Mouse (Mus musculus): ENCODE measurements around the gene Zfp644.

Gene Zfp644

DNA sequence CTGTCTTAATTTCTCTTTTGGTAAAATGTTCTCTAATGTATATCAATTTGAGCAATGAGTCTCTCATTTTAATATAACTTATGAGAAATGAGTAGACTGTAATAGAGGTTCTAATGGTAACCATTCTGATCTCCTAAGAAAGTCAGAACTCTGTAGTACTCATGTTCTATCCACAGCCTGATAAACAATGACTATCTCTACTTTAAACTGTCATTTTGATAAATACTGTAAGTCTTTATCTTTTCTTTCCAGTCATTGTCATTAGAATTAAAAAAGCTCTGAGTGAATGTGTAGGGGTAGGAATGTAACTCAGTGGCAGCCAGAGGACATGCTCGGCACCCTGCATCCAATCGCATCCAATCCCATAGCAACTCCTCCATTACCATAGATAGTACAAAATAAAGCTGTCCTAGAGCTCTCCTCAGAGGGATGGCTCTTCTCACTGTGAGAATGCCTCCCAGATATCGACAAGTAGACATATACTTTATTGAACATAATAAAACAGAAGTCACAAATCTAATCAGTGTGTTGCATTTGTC, 44.2 kb downstream of the Zfp644 start:
- DNase-seq, result no peak

DNA sequence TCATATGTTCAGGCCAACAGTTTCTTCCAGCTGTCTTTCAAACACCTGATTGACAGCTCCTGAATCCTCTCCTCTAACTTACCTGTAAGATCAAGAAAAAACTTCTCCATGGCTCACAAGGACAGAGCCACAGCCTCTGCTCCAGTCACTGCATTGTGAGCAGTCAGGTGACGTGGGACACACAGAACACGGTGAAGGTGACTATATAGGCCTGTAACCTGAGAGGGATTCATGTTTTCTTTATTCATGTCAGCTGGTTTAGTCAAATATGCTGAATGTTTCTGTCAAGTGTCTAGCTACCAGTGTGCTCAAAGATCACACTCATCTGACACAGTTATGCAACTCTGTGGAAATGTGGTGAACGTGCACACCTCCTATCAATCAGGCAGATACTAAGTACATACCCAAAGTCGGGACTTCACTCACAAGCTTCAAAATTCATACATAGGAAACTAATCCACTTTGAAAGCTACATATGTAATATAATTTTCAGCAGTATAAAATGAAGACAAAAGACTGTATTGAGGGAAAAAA, 44.8 kb downstream of the Zfp644 start:
- no peak for DNase-seq

DNA sequence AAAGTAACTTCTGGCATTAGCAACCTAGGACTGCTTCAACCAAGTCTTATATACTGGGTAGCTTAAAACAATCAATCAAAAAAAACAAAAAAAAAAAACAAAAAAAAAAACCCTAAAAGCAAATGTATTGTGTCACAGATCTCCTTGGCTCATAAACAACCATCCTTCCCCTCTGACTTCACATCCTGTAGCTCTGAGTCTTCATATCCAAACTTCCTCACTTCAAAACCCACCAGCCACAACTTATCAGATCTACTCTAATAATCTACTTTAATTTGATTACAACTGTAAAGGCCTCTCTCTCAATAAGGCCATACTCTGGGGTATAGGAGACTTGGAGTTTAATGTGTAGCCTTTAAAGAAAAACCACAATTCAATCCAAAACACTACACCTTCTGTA, 47.1 kb downstream of the Zfp644 start:
- DNase-seq, result no peak

DNA sequence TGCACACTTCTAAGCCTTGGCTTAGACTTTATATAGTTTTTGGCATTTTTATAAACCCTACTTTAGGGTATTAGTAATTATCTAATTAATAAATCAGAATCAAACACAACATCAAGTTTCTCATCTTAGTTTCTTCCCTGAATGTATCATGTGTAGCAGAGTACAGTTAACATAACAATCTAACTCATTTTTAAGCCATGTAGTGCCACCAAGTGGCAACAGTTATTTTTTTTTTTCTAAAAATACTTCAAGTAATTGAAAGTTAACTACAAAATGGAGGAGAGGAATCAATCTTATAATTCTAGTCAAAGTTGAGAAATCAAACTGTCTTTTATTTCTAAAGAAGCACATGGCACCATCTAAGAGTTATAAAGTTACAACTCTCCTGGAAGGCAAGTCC, 47.6 kb downstream of the Zfp644 start:
- DNase-seq, result no peak

DNA sequence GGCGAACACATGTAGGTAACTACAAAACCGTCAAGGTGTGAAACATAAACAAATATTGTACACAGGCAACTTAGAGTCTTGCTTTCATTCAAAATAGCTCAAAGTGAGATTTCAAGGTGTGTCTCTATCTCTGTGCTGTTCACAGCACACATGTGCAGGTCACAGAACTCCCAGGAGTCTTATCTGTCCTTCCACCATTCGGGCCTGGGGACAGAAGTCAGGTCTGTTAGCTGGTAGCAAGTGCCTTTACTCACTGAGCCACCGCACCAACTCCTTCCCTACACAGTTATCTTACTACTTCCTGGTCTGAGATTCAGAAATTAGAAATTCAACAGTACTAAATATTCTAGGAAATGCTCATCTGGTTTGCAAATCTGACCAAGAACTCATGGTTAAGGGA, 53.7 kb downstream of the Zfp644 start:
- DNase-seq, result no peak

DNA sequence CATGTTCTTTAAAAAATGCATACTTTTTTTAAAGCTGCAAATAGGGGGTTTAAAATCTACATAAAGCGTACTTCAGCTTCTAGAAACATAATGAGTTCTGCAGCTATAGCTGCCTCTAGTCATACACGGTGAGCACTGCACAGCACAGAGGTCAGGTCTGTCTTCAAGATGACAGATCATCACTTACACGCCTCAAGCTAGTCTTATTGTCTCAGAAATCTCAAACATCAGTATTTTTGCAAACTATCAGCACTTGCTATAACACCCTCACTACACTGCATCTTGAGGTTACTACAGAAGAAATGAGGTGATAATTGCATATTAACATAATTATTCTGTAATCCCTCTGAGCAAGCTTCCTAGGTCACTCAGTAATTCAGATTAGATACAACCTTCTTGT, 55.2 kb downstream of the Zfp644 start:
- DNase-seq, result no peak

DNA sequence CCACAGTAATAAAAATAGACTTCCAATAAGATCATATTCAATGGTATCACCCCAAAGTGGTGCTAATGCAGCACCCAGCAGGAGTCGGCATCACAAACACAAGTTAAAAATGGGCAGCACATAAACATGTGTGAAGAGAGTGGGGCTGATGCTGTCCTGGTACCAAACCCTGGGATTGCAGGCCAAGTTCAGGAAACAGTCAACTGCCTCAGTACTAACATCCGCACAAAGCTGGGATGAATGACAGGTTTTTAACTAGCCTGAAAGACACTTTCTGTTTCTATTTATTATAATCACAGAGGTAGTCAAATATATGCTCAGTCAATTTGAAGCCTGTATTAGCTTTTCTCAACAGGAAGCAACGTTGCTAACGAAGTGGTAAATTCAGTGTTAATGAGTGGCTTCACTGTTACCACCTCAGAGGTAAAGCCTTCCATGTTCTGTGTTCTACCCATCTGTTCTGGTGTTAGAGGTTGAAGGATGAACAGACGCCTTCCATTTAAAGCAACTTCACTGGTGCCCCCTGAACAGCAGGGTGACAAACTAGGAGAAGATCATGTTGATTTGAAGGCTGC, 56.8 kb downstream of the Zfp644 start:
- DNase-seq, result no peak

DNA sequence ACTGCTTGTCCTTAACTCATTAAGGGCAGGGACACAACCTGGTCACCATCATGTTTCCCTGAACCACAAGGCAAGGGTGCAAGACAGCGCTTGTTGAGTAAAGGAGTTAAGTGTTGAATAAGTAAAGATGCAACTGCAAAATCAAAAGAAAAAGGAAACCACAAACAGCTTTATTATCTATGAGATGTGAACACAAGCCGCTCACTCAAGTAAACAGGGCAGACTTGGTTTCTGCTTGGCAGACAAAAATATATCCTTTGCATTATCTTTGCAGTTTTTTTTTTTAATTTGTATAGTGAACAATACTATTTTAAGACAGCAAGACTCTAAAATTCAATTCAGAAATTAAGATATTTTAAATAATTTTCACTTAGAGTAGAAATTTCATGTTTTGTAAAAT, 57.5 kb downstream of the Zfp644 start:
- no peak for DNase-seq

DNA sequence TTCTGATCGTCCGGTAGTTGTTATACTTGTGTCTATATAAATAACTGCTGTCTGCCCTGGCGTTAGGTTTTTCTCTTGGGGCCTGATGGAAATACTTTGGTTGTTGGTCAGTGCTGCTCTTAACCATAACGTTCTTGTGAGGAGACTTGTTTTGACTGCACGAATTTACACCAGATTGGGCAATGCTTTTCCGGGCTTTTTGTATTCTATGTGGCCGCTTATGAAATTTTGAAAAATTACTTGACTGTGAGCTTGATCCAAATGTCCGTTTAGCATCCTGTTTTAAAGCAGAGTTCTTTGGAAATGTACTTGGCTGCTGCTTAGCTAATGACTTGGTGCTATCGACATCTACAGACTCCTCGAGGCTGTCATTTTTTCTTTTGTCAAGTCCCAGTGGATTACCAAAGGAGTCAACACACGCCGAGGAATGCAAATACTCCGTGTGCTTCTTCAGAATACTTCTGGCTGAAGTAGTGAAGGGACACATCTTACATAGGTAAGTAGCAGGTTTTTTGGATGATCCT, 60.6 kb downstream of the Zfp644 start:
- DNase-seq, result no peak

DNA sequence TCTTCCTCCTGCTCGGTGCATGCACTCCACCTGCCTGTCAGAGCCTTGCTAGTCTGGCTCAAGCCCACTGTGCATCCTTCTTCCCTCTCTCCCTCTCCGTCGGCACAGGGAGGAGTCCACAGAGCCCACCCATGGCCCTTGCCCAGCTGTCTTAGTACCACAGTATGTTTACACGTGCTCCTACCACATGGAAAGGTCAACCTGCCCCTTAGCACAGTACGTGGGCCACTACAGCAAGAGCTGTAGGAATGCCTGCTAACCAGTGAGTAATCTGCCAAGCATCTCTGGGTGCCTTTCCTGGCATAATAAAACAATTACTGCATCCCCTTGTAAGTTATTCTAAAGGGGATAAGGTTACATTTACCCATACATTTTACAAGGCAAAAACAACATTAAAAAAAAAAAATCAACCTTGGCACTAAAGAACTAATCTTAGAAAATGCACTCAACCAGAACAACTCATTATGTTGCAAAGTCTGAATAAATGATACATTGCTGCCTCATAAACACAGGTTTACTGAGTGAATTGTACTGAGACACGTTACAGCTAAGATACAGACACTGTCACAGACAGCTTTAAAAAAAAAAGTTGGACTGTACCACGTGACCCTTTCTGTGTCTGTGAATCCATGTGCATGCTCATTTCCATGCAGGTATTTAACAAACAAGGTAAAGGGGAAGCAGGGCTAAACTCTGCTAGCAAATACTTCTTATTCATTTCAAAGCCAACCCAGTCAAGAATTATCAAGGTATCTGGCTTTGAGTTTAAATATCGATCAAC, 68.5 kb downstream of the Zfp644 start:
- no peak for DNase-seq

DNA sequence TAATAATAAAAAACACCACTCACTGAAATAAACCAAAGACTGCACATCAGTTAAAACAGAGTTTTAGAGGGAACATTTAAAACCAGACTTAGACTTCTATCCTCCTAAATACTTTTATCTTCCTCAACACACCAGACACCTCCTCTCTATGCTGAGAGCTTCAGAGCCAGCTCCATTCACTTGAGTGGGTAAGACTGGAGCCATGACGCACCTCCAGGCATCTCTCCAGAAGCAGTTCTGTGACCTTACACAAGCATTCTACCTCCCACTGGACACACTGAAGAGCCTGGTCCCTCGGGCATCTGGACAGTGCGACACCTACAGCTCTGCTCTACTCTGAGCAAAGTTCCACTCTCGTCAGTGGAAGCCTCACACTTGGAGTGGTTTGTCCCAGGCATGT, 73.8 kb downstream of the Zfp644 start:
- no peak for DNase-seq

DNA sequence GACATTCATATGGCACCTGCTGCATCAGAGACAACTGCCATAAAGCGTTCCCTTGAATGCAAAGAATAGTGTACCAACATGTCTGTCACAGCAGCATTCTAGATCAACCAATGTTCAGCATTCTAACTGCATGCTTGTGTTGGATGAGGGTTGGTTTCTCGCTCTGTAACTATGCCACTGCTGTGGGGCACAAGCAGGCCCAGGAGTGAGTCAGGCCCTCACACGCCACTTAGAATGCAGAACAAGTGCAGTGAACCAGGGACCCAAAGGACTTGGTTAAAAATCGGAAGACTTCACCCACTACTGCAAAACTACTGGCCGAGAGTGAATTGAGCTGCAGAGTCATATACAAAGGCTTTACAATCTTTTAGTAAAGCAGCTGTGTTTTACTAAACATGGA, 74.9 kb downstream of the Zfp644 start:
- DNase-seq, result no peak

DNA sequence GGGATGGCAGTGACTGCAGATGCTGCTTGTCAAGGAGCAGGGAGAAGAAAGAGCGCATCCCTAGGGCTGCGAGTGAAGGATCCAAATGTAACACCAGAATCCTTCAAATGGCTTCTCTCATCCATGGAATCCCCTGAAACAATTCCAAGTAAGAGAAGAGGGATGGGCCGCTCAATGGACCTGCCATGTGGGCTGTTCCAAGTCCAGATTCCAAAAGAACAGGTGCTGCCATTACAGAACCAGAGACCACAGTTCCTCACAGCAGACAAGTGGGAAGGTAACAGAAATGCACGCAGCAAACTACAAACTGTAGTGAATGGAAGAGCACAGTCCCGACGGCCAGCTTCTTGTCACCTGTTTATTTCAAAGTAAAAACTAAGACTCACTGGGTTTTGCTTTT, 76.6 kb downstream of the Zfp644 start:
- no peak for DNase-seq

DNA sequence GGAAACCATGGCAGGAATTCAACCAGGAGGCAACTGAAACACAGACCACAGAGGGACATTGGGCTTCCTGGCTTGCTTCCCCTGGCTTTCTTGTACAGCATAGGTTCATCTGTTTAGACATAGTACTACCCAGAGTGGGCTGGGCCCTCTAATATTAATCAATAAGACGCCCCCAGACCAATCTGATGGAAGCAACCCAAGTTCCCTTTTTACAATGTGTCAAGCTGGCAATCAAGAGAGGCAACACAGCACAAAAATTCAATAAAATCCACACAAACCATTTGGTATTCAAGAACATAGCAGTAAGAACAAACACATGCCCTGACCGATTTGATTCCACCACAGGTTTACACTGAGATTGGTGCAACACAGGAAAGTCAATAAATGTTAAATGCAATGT, 82.1 kb downstream of the Zfp644 start:
- no peak for DNase-seq

DNA sequence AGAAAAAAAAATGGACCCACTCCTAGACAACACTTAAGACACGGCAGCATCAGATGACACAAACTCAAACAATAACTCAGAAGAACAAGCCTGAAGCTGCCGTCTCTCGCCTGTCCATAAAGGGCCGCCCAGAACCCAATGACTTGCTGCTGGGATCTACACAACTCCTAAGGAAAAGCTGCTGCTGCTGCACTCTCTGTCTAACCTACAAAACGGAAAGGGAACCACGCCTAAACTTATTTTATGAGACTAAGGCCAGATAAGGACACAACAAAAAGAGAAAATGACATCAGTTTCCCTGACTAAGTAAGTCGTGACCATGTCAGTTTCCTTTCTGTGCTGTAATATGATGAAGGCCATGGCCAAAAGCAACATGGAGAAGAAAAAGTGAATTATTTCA, 82.5 kb downstream of the Zfp644 start:
- no peak for DNase-seq

DNA sequence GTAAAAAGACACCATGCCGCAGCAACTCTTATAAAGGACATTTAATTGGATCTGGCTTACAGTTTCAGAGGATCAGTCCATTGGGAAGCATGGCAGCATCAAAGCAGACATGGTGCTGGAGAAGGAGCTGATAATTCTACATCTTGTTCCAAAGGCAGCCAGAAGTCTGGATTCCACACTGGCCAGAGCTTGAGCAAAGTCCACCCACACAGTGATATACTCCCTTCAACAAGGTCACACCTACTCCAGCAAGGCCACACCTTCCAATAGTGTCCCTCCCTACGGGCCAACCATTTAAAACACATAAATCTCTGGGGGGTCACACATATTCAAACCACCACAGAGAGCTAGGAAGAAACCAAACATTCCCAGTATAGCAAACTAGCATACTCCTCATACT, 84.9 kb downstream of the Zfp644 start:
- DNase-seq, result no peak

DNA sequence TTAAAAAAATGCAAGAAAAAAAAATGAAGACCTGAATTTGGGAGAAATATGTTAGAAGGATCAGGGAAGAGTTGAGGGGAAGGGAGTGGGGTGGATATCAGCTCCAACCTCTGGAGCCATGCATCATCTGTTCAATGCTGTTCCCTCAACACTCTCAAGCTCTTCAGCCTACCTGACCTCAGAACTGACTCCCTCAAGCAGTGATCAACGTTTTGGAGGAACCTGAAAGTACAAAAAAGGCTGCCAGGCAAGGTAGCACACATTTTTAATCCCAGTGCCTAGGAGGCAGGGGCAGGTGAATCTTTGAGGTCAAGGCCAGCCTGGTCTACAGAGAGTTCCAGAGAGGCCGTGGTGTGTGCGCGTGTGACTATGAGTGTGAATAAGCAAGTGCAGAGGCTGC, 88.3 kb downstream of the Zfp644 start, which contains the start of gene Gm17304:
Gm17304 (plus strand) TSS at position 301 of the 400 bp plus-strand sequence.
- DNase-seq, result no peak

DNA sequence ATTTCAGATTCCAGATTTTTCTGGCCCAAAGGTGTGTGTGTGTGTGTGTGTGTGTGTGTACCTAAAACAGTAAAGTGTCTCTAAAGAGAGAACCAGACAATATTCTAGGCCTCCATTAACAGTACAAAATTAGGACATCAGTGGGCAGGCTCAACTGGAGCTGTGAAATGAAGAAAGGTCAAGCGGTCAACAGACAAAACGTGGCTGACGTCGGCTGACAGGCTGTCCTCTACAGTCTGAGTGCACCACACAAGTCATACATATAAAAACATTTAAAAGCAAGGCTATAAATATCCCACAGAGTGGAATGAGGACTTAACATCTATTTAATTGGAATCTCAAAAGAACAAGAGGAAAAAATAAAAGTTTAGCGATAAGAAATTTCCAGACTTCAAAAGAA, 90.0 kb downstream of the Zfp644 start:
- DNase-seq, result no peak

DNA sequence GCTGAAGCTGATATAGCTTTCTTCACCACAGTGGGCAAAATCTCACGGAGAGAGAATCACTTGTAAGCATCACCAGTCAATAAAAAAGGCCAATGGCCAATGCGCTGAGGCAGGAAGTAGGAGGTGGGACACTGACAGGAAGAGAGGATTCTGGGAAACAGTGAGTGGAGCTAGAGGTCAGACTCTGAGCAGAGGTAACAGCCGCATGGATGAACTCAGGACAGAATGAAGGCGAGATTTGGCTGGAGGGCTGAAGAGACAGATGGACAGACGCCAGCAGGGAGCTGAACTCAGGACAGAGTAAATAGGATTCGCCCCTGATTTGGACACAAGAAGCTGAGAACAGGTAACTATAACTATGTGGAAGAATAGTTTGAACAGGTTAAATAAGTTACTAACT, 92.0 kb downstream of the Zfp644 start:
- DNase-seq, result no peak

DNA sequence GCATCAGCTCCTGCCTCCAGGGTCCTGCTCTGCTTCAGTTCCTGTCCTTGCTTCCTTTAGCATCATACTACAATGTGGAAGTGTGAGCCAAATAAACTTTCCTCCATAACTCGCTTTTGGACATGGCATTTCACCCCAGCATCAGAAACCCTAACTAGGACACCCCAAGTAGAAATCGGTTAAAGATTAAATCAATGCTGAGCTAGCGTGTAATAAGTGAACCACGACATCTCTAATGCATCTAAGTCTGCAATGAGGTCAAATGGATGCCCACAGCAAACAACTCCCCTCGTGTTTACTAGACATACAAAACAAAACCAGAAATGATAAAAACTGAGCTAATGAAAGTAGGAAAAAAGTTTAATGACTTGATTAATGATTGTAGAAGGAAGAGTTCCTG, 92.7 kb downstream of the Zfp644 start:
- no peak for DNase-seq

DNA sequence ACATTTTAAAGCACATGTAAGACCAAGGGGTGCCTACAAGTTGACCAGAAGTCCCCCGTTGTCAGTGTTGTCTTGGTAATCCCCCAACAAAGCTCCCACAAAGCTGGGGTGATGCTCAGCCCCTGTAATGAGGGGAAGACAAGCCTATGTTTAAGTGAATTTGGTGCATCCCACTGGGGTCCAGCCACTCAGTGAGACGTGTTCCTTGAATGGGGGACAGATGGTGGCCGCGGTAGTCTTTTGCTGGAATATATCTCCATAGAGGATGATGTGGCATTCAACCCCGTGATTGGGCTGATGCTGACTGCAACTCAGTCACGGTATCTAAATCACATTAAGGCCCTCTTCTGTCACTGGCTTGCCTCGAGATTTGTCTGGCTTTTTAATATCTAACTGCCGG, 97.6 kb downstream of the Zfp644 start:
- no peak for DNase-seq

DNA sequence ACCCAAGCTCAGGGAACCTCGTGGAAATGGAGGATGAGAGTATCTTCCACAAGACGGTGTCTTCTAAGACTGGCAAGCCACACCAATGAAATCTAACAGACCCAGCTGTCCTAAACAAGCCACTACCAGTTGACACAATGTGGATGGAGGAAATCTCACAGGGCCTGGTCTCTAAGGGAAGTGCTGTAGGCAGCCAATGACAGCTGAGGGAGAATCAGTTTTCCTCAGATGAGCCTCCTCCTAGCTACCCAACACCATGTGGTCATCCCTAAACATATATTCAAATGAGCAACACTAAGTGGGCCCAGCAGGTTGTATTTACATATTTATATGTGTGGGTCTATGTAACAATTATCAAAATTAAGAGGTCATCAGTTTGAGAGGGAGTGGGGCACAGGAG, 99.6 kb downstream of the Zfp644 start:
- no peak for DNase-seq

DNA sequence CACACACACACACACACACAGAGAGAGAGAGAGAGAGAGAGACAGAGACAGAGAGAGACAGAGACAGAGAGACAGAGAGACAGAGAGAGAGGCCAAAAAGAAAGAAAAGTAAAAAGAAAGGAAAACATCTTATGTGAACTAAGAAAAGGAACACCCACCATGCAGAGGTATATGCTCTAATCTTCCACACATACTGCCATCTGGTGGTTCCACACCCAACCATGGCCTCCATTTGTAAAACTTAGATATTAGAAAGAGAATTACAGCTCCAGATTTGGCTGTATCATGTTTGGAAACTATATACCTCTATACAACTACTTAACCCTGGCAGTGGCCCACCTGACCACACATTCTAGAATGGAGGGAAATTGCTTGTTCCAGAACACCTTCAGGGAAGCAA, 102.7 kb downstream of the Zfp644 start:
- no peak for DNase-seq

DNA sequence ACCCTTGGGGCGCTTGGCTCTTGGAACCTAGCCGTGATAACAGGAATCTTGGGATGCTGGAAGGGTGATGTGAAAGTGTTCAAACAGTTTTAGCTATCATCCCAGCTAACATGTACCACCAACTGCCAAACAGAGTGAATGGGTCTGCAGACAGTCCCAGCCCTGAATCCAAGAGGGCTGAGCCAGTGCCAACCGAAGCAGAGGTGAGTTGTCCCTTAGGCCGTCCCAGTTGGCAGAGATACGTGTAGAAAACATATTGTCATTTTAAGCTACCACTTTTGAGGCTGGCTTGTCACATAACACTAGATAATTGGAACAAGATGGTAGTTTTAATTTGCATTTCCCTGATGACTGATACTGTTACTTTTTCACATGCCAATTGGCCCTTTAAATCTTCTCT, 106.4 kb downstream of the Zfp644 start:
- DNase-seq, result no peak

Measured in thymus, postnatal 25 days (tissue).